Mouse (Mus musculus): ENCODE measurements around the gene Rnf43.

The Rnf43 gene

DNA sequence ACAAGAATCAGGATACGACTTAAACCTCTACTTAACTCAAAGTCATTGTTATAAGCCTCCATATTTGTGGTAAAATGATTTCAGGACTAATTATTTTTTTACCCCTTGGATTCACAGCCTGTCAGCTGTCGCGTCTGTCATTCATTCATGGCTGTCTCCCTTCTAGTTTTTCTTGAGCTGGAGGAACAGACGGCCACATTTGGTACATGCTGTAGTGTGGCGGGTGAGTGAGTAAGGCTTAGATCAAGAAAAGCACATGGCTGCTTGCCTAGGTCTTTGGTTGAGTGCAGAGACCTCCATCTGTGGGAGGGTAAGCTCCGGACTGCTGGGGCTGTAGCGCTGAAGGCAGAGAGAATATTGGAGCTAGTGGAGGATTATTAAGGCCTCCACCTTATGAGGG, 85.2 kb downstream of the Rnf43 start:
- WGBS, result 73% methylated on average over 7 of the region's 7 CpGs

DNA sequence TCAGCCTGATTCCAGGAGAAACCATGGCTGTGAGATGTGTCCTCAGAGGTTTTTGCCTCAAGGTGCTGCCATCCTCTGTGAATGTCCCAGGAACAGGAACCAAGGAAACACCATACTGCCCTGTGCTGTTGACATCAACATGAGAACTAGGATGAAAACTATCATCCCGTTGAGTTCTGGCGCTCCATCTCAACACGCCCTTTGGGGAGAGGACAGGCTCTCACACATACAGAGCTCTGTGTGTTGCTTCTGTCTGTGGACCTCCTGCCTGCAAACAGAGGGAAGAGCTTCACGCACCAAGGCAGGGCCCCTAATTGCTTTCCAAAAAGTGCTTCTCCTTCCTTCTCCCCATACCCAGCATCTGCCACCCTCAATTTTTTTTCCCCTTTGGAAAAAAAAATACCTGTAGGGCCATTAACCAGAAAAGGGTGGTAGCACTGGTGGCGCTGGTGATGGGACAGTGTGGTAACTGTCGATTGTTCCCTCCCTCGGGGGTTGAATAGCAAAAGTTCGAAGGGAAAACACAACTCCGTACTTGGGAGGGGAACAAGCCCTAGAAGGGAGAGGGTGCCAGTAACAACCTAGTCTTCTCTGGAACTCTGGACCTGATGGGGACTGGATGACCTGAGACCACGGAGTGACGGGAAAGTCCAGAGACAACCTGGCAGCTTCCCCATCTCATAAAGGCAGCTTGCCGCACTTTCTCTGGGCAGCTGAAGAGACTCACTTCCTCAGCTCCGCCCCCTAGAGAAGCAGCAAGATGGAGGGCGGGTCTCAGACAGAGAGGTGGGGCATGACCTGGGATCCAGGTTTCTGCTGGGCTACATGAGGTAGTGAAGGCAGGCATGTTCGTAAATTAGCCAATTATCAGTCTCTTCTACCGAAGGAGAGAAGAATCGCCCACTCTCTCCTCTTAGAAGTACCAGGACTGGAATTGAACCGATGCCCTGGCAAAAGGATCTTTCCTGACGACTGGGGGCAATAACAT, 85.9 kb downstream of the Rnf43 start:
- 40% methylated on average over 19 of the region's 19 CpGs for WGBS

DNA sequence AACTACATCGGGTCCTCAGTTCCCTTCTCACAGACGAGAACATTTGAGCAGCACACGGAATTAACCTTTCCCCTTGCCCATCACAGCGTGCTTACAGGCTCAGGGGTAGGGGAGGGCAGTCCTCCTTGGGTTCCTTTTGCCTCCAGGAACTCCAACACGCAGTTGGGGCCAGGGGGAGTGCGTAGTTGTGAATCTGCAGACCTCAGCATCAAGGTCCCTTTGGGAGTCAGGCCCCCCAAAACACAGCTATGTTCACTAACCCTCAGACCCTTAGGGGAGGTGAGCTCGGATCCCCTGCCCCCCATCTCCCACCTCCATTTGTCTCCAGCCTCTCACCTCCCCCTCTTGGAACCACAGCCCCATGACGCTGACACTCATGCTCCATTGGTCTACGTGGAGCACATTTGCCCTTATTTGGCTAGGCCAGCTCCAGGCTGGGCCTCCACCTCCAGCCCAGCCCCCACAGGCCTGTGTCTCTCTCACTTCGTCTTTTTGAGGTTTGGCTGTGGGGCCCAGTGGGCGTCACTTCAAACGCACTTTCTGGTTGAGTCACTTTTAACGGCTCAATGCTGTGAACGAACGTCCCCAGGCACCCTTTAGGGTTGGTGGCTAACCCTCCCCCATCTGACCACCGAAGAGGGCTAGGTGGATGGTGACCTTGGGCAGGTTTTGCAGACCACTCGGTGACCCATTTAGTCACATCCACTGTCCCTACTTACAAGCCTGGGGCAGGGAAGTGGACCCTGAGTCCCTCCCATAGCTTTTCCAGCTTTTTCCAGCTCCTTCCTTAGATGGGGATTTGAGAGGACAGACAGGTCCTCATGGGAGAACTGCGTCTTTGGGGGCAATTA, 86.9 kb downstream of the Rnf43 start:
- WGBS, result 59% methylated on average over 18 of the region's 18 CpGs

DNA sequence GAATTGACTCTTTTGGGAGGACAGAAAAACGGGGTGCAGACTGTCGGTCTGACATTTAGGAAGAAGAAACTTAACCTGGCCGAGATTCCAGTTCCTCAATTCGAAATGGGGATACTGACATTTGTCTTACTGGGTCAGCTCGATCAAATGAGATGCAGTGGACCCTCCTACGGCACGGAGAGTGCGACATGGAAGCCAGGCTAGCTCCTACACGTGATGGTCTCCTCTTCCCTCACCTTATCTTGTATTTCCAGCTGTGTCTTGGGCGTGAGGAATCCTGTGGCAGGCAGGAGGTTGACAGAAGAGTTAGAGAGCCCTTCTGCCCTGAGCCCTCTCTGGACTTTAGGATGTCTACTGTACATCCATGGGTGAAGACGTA, 87.5 kb downstream of the Rnf43 start:
- 83% methylated on average over 11 of the region's 11 CpGs for WGBS

DNA sequence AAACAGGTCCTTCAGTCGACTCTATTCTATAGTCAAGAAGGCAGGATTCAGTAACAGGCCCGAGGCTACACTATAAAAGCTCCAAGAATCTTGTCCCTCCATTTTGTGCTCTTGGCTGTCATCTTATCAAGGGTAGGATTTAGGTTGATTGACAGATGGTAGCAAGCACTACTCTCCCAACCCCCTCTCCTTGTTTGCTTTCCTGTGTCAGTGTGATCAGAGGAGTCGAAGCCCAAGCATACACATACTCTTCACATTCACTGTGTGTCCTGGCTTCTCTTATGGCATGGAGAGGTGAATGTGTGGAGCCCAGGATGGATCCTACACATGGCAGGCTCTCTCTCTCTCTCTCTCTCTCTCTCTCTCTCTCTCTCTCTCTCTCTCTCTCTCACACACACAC, 88.0 kb downstream of the Rnf43 start:
- WGBS, result 75% methylated on average over 3 of the region's 3 CpGs

DNA sequence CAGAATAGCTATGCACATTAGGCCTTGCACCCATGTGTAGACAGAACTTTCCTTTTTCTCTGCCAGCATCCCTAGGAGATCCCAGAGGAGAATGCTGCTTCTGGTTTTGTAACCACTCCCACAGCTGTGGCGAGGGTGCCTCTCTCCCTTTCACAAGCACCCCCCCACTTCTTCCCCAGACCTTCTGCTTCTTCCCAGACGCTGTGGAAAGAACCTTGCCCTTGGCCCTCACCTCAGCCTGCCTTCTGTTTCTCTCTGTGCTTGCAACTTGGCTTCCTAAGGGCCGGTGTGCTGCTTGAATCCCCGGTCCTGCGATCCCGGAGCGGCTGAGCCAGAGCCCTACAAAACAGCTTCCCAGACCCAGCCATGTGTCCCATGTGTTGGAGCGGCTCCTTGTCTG, 88.5 kb downstream of the Rnf43 start:
- 78% methylated on average over 8 of the region's 8 CpGs for whole genome bisulfite sequencing

DNA sequence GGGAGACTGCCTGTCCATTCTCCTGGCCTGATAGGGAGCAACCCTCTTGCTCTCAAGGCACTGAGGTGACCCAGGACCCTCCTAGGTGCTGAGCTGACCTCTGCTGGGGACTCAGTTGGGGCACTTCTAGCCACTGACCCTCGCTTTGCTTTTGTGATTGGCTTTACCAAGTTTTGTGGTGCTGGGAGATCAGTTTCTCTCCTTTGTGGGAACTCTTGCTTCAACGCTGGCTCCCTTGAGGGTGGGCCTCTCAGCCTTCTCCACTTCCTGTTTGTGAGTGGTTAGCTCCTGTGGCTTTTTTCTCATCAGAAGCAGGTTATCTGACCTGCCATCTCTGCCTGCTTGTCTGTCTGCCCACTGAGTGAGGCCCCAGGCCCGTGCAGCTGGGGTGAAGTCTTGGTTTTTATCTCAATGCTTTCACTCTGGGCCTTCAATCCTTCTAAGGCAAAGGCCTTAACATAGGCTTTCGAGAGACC, 89.0 kb downstream of the Rnf43 start:
- 73% methylated on average over 4 of the region's 4 CpGs for WGBS

DNA sequence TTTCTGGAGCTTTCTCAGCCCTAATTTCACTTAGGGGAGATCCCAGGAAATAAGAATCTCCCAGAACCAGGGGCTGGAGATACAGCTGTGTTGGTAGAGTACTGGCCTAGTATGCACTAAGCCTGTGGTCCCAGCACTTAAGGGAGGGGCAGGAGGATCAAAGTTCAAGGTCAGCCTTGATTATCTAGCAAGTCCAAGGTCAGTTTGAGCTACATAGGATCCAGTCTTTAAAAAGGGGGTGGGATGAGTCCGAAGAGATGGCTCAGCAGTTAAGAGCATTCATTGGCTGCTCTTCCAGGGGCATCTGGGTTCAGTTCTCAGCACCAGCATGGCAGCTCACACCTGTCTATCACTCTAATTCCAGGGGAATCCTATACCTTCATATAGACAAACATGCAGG, 89.8 kb downstream of the Rnf43 start:
- 84% methylated on average over 1 of the region's 1 CpGs for WGBS

DNA sequence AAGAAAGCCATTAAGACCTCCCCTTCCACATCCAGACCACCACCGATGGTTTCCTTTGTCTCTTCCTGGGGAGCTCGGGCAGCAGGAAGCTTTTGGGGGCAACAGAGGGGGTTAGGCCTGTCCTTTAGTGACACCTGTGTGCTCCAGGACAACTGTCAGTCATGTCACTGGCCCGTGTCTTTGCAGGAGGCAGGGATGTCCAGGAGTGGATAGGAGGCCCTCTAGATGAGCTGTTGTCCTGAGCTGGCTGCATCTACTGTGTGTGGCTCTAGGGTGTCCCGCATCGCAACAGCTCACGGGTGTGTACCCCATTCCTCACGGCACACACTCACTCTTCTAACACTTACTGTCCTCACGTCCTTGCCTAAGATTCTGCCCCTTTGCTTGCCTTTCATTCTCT, 90.7 kb downstream of the Rnf43 start:
- 85% methylated on average over 8 of the region's 8 CpGs for WGBS

DNA sequence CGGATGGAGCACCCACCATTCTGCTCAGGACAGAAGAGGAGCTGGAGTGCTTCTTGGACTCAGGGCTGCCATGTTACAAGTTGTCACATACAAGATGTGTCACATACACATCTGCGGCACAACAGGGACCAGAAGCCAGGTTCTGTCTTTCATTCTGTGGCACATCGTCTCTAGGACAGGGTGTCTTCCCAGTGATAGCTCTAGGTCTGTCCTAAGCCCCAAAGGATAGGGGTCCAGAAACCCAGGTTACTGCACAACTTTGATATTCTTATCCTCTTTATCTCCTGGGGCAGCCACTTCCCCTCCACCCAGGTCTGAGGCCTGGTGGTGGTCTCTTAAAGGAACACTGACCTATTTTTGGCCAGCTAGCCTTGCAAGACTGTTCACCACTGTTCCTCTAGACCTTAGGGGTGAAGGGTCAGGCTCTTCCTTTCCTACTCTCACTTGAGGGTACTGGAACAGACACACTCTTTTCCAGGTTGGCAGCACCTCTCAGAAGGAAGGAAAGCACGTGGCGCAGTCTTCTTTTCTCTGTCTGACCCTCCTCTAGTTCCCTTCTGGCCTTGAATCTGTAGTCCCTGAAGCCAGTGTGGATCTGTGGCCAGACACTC, 91.5 kb downstream of the Rnf43 start:
- 90% methylated on average over 5 of the region's 5 CpGs for WGBS

DNA sequence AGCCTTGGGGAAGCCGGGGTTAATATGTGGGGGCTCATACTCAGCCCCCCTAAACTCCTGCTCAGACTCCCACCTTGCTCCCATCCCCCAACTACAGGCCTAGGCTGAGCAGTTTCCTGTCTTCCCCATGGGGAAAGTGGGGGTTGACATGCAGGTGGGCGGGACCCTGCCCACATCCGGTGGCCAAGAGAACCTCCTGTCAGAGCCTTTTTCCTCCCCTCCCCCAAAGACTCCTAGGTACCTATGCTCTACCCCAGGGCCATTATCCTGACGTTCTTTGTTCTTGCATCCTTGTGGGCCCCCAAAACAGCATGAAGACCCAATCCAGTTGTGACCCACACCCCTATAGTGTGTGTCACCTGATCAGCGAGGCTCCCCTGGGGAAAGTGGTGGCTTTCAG, 92.1 kb downstream of the Rnf43 start:
- WGBS, result 74% methylated on average over 5 of the region's 5 CpGs

DNA sequence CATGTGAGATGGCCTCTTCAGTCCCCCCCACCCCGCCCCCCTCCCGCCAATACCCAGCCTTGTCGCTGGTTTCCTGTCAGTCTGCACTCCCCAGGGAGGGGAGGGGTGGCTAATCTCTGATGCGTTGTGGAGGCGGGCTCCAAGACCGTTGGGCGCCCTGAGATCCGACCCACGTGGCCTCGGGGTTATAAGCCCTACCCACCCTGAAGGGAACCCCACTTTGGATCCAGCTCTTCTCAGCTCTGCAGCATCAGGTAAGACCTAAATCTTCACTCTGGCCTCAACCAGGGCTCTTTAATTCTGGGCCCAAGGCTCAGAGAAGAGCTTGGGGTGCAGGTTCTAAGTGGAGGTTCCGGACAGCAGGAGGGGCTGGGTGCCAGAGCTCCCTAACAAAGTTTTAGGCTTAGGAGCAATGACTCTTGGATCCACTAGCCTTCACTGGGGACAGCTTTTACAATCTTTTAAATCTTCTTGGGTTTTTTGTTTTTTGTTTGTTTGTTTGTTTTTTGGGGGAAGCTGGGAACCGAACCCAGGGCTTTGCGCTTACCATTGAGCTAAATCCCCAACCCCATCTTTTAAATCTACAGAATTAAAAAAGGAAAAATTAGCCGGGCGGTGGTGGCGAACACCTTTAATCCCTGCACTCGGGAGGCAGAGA, 93.0 kb downstream of the Rnf43 start:
- 73% methylated on average over 17 of the region's 17 CpGs for WGBS

DNA sequence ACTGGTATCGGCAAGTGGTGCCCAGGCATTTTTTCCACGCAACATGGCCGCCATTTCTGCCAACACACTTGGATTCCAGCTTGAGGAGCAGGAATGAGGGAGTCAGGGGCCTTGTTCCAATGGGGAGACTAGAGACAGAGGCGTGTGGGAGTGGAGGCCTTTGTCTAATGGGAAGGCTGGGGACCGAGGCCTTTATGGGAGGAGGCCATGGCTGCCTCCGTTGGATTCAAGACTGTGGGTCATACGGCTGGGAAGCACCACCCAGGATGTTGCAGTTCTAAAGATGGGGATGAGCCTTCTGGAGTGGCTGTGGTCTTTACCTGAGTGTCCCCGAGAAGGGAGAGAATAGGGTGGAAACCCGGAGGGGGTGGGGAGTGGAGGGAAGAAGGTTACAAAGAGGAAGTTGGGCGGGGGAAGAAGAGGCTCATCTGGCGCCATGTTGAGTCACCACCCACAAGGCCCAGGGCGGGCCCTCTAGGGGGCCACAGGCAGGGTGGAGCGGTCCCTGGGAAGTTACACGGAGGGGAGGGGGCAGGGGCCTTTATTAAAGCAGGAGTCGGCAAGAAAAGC, 93.8 kb downstream of the Rnf43 start:
- 84% methylated on average over 15 of the region's 15 CpGs for WGBS

DNA sequence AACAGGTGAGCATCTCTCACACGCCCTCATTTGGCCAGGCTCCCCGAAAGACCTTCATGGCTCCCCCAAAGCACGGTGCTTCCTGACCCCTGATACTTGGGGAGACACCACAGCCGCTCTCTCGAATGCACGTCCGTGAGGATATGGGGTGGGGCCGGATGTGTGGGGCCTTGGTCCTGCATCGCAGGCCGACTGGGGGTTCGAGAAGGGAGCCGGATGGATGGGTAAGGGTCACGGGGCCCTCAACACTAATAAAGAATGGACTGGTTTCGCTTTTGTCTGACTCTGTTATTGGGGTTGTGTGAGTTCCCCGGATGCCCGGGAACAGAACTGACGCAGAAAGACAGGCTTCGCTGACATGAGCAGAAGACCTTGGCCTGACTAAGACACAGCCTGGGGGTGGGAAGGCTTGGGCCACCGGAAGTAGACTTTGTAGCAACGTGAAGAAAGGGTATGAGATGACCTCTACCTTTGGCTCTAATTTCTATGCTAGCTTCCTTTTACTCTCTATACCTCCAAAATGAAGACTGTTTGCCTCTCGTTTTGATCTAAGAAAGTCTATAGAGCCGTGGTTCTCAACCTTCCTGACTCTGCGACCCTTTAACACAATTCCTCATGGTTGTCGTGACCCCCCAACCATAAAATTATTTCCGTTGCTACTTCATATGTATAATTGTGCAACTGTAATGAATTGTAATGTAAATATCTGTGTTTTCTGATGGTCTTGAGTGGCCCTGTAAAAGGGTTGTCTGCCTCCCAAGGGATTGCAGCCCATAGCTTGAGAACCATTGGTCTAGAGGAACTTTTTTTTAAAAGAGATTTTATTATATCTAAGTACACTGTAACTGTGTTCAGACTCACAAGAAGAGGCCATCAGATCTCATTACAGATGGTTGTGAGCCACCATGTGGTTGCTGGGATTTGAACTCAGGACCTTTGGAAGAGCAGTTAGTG, 94.8 kb downstream of the Rnf43 start:
- WGBS, result 88% methylated on average over 25 of the region's 25 CpGs

DNA sequence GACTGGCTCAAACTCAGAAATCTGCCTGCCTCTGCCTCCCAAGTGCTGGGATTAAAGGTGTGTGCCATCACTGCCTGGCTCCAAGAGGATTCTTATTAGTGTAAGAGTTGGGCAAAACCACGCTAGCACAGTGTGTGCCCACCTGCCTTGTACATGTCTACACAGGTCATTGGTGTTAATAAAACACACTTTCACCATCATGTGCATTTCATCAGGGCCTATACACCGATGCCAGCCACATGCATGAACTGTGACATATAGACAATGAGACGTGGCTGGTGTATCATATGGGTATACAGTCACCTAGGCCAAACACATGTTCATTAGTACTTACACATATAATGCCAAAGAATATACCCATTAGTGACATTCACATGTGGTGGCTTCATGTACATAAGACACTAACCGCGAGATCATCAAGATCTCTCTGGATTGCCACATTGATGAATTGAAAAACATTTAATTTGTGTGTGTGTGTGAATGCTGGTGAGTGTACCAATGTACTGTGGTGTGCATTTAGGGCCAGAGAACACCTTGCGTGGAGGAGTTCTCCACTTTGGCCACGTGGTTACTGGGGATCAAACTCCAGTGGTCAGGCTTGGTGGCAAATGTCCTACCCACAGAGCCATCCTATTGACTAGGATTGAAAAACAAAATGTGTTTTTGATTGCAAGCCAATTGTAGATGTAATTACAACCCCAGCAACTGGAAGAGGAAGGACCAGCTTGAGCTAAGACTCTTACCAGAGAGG, 95.8 kb downstream of the Rnf43 start:
- WGBS, result 84% methylated on average over 7 of the region's 7 CpGs

DNA sequence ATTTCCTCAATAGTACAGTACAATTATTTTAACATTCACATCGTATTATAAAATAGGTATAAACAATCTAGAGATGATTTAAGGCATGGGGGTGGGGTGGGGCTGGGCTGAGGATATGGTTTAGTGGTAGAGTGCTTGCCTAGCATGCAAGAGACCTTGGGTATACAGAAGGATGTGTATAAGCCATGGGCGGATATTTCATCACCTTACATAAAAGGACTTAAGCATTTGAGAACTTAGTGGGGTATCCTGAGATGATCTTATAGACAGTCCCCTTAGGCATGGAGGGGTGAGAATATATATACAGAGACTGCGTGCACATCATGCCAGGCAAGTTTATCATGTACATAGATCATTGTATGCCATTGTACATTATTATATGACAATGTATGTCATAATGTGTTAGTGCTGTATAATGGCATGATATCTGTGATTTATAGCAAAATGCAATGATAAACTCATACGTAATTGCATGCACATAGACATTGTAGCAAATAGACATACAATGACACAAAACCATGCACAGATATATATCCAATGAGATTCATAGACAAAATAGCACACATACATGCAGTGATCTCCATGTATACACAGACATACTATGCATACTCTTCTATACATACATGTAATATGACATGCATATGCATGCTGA, 96.6 kb downstream of the Rnf43 start:
- WGBS, result 78% methylated on average over 4 of the region's 4 CpGs

DNA sequence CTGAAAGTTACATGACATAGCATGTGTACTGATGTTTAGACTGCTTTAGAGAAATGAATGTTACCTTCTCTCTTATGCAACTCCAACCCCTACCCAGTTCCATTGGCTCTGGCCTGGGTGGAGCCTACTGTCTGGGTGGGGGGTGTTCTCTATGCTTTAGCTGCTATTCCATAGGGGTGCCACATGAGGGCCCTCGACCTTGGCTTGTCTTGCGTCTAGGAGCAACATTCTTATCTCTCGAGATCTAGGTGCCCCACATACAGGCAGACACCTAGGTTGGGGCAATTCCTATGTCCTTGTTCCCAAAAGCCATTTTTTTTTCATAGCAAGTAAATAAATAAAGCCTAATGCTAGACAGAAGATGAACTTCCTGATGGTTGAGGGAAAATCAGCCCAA, 97.1 kb downstream of the Rnf43 start:
- WGBS, result 0% methylated on average over 3 of the region's 3 CpGs

DNA sequence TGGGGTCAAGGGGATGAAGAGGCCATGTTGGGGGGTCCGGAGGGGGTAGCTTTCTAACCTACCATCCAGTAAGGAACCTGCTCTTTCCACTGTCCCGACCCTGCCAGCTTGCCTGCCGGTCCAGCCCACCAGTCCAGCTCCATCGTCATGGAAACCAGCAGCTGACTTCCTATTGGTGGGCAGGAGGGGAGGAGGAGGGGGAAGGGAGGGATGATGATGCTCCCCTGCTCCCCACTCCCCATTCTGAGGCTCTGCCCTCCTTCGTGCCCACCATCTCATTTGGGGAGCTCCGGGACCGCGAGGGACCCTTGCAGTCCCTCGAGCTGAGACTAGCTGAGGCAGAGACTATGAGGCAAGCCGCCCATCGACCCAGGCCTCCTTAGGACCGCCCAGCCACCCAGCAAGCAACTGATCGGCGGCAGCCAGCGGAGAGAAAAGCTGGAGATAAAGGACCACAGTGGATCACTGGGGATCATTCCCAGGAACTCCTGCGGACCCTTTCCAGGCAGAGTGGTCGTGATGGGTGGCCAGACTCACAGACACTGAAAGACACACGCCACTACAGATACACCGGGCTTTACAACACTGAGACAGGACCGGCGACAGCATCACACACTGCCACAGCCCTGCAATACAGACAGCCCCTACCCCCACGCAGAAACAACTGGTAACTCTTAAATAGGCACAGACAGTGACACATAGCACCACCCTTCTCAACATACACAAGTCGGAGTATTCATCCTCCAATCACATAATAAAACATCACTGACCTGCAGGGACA, 98.0 kb downstream of the Rnf43 start, which contains the start of gene Tspoap1:
Gene Tspoap1 (plus strand): TSS at position 241 of the 781 bp plus-strand sequence.
- WGBS, result 3% methylated on average over 23 of the region's 23 CpGs

All from cerebral cortex, adult 2 months (tissue).